ENCODE assay signal across 8 mouse cellular contexts in genomic region chr3:101700974-101701610, GRCm38 (mm10).
A peak's percentile ranks its signal among the peaks of the same experiment; 100 is the strongest.
DNase-seq lines count a peak whose midpoint lies in the region; ATAC-seq and TF ChIP-seq lines count a peak whose summit lies in the region.

No protein-coding gene starts in this region.

- H3K4me1 ChIP-seq in kidney, adult 2 months (ENCODE audit: control insufficient read depth, insufficient read depth, low read length) = peaks cover 7% of the 10 kb centered on the region; the same call in 1 of the 2 replicates
- H3K4me1 ChIP-seq in heart, embryonic 14.5 days (ENCODE audit: control insufficient read depth in 2 of 2, insufficient read depth in 2 of 2, low read length in 2 of 2) = peaks cover 39 to 52% of the 10 kb centered on the region in 2 experiments
- H3K4me1 ChIP-seq in neural tube, embryonic 14.5 days (ENCODE audit: control insufficient read depth, insufficient read depth, low read length) = peaks cover 3% of the 10 kb centered on the region; the same call in 1 of the 2 replicates

- no peak overlapping the region for H3K4me3 ChIP-seq in kidney, adult 2 months (ENCODE audit: insufficient read depth, low read depth, low read length)
- H3K4me3 ChIP-seq in heart, embryonic 14.5 days (ENCODE audit: control insufficient read depth in 1 of 2, insufficient read depth in 1 of 2, low read depth in 1 of 2, low read length in 2 of 2) = no peak overlapping the region
- no peak overlapping the region for H3K4me3 ChIP-seq in neural tube, embryonic 14.5 days (ENCODE audit: low read depth, low read length)

- 33% methylated on average over 10 of the region's 10 CpGs for WGBS in kidney, adult 2 months
- WGBS in heart, embryonic 14.5 days = 24% methylated on average over 10 of the region's 10 CpGs
- 20% methylated on average over 10 of the region's 10 CpGs for WGBS in large intestine, adult 2 months
- 52% methylated on average over 10 of the region's 10 CpGs for WGBS in neural tube, embryonic 14.5 days

- peak overlapping the region; percentile 18; the same call in 1 of the 2 replicates for H3K4me2 ChIP-seq in heart, embryonic 14.5 days (ENCODE audit: low read length)
- no peak overlapping the region for H3K4me2 ChIP-seq in neural tube, embryonic 14.5 days (ENCODE audit: low read depth, low read length)

- peak overlapping the region; percentile 55 for H3K9ac ChIP-seq in heart, embryonic 14.5 days (ENCODE audit: low read length)
- H3K9ac ChIP-seq in neural tube, embryonic 14.5 days (replicated peaks; ENCODE audit: low read depth, low read length) = no peak overlapping the region

- H3K36me3 ChIP-seq in kidney, adult 2 months (ENCODE audit: control insufficient read depth, insufficient read depth, low read length) = no peaks in the 10 kb centered on the region
- no peaks in the 10 kb centered on the region for H3K36me3 ChIP-seq in heart, embryonic 14.5 days (ENCODE audit: control insufficient read depth, insufficient read depth, low read length)
- no peaks in the 10 kb centered on the region for H3K36me3 ChIP-seq in neural tube, embryonic 14.5 days (ENCODE audit: control insufficient read depth, insufficient read depth, low read length)

- peak; percentile 40 for DNase-seq in kidney, adult 2 months
- no peak for DNase-seq in kidney, adult 8-10 months
- peak; percentile 38 to 45 for DNase-seq in adrenal gland, adult 18-20 months (ENCODE audit: low spot score in 2 of 2)
- DNase-seq in large intestine, adult 2 months (ENCODE audit: low read depth, low spot score) = peak; percentile 71
- DNase-seq in frontal cortex, postnatal 25 days (ENCODE audit: low spot score in 2 of 2) = no peak
- no peak for DNase-seq in right cerebral cortex, postnatal 4 days

- ATAC-seq in heart, embryonic 14.5 days (ENCODE audit: insufficient number of reproducible peaks, insufficient read depth, low FRiP score, low read depth) = peak; percentile 44; the same call in 1 of the 2 replicates
- ATAC-seq in neural tube, embryonic 14.5 days (ENCODE audit: low read depth) = peak; percentile 58

- no peak for TF ChIP-seq POLR2A in kidney, adult 2 months (IDR thresholded peaks at IDR 0.05; ENCODE audit: low read depth, low read length)

- no peaks in the 10 kb centered on the region for H3K27me3 ChIP-seq in kidney, adult 2 months (replicated peaks; ENCODE audit: control insufficient read depth, insufficient read depth, low read length)
- H3K27me3 ChIP-seq in heart, embryonic 14.5 days (ENCODE audit: control insufficient read depth, insufficient read depth, low read length) = no peaks in the 10 kb centered on the region
- H3K27me3 ChIP-seq in neural tube, embryonic 14.5 days (ENCODE audit: control insufficient read depth, insufficient read depth, low read length) = no peaks in the 10 kb centered on the region

- H3K9me3 ChIP-seq in heart, embryonic 14.5 days (ENCODE audit: control insufficient read depth, low read length) = 0 out of 2 replicates have a peak, but pooled peaks cover 4% of the 10 kb centered on the region
- no peaks in the 10 kb centered on the region; the same call in 1 of the 2 replicates for H3K9me3 ChIP-seq in neural tube, embryonic 14.5 days (ENCODE audit: control insufficient read depth, low read length)

- 0 out of 2 replicates have a peak overlapping the region, but pooled peaks have one; percentile 13 for H3K27ac ChIP-seq in kidney, adult 2 months (ENCODE audit: insufficient read depth, low read depth, low read length)
- H3K27ac ChIP-seq in heart, embryonic 14.5 days (replicated peaks in 1 of 2; ENCODE audit: control insufficient read depth in 1 of 2, insufficient read depth in 1 of 2, low read depth in 2 of 2, low read length in 2 of 2) = peak overlapping the region; percentile 74 to 82
- H3K27ac ChIP-seq in neural tube, embryonic 14.5 days (ENCODE audit: low read depth, low read length) = peak overlapping the region; percentile 46; the same call in 1 of the 2 replicates

- TF ChIP-seq CTCF in kidney, adult 2 months (conservative IDR thresholded peaks at IDR 0.05; ENCODE audit: insufficient read depth, insufficient read length, low read depth, low read length) = no peak

Comparison
In these comparisons a context has a peak if more than half of its experiments do, and no peak if none do; other contexts are left out.
1. DNase-seq: peak in kidney, adult 2 months (single experiment), adrenal gland, adult 18-20 months (2 of 2) and large intestine, adult 2 months (single experiment); none in kidney, adult 8-10 months (0 of 2), frontal cortex, postnatal 25 days (0 of 2) and right cerebral cortex, postnatal 4 days (single experiment).
2. H3K27ac ChIP-seq: peak in every context shown above with its lines; median percentile 78 in heart, embryonic 14.5 days; 46 in neural tube, embryonic 14.5 days; 13 in kidney, adult 2 months.